Mouse (Mus musculus) embryo, embryonic 11 days (tissue): ENCODE data around the gene Ist1.

Experiments
- DNase-seq: peaks from one replicate; pipeline ENCODE4 v3.0.0-alpha.2; 2015

Ist1 gene

GRCm38 (mm10) chr8:109681535-109681934 lies 11.5 kb downstream of the Ist1 start:
- DNase-seq: no peak

- no peak for DNase-seq
These were observed 17.0 kb downstream of the Ist1 start for GRCm38 (mm10) chr8:109675896-109676643.

GRCm38 (mm10) chr8:109673596-109673995 lies 19.5 kb downstream of the Ist1 start:
- no peak for DNase-seq

GRCm38 (mm10) chr8:109672656-109673055 lies 20.4 kb downstream of the Ist1 start:
- DNase-seq: no peak

GRCm38 (mm10) chr8:109666616-109667015 lies 26.4 kb downstream of the Ist1 start:
- DNase-seq: no peak

GRCm38 (mm10) chr8:109662328-109662727 lies 30.7 kb downstream of the Ist1 start:
- DNase-seq: no peak

- DNase-seq: no peak
These were observed 36.2 kb downstream of the Ist1 start for GRCm38 (mm10) chr8:109656860-109657259.

- no peak for DNase-seq
These were observed 42.3 kb downstream of the Ist1 start for GRCm38 (mm10) chr8:109650801-109651200.

GRCm38 (mm10) chr8:109648469-109648868 lies 44.6 kb downstream of the Ist1 start:
- no peak for DNase-seq

GRCm38 (mm10) chr8:109647331-109647730 lies 45.7 kb downstream of the Ist1 start:
- no peak for DNase-seq

- no peak for DNase-seq
These were observed 51.8 kb downstream of the Ist1 start for GRCm38 (mm10) chr8:109641236-109641635.

- no peak for DNase-seq
These were observed 52.6 kb downstream of the Ist1 start for GRCm38 (mm10) chr8:109640410-109640809.

GRCm38 (mm10) chr8:109638851-109639250 lies 54.2 kb downstream of the Ist1 start:
- no peak for DNase-seq

- DNase-seq: no peak
These were observed 57.9 kb downstream of the Ist1 start for GRCm38 (mm10) chr8:109635146-109635545.

GRCm38 (mm10) chr8:109632498-109632897 lies 60.6 kb downstream of the Ist1 start:
- no peak for DNase-seq

GRCm38 (mm10) chr8:109628638-109629037 lies 64.4 kb downstream of the Ist1 start:
- no peak for DNase-seq
